Mouse (Mus musculus): ENCODE results near the gene Taar7a.

- TF ChIP-seq CTCF (IDR thresholded peaks at IDR 0.05; ENCODE audit: extremely low read depth, insufficient read length, insufficient replicate concordance, low read depth, low read length): no peak
- TF ChIP-seq POLR2A (IDR thresholded peaks at IDR 0.05; ENCODE audit: low read depth, low read length): no peak
These were observed 41.6 kb downstream of the Taar7a start for GRCm38 (mm10) chr10:23951714-23952113.

Data from small intestine, adult 2 months (tissue).